Mouse (Mus musculus) gastrocnemius, adult 18-20 months (tissue): Measurements from ENCODE around the gene Aadacl2. TPM values are rescaled to one million over a fixed set of nuclear protein-coding genes. Genes with fewer than 3 reads are reported as not detected.

Experiments
- DNase-seq: peaks from one replicate; pipeline ENCODE4 v3.0.0; 2021; ENCODE audit warnings: low spot score
- long read RNA-seq, 2 experiments: library from polyadenylated mRNA; stranded (forward); transcript quantifications; one replicate each; pipeline ENCODE4 v2.0.0; 2021
- total RNA-seq, 2 experiments: library from RNA; stranded (reverse); gene quantifications; 2 replicates each; pipeline ENCODE4 v1.2.3; 2021

The Aadacl2 gene
- total RNA-seq = not detected
- long read RNA-seq, experiment 1 = 0 reads
- long read RNA-seq, experiment 2 = 0 reads

- DNase-seq = no peak
These were observed at the start of gene Aadacl2 for GRCm38 (mm10) chr3:60006443-60006842. Gene Aadacl2 (plus strand): TSS chr3:60006743.

DNA sequence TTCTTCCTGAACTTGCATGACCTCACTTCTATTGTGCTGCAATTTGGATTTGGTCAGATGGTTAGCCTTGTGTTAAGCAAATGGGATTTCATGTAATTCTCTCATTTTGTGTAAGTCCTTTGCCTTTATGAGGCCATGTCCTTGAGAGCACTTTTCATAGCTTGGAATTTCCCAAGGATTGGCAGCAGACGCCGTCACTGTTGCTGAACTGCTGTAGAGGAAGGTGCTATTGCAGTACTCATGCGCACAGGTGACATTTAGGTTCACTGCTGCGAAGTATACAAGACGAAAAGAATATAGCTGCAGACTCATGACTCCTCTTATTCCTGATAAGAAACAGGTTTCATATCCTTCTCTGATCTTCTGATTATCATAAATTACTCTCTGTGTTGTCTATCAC is 35.7 kb upstream of the Aadacl2 start:
- DNase-seq = no peak

DNA sequence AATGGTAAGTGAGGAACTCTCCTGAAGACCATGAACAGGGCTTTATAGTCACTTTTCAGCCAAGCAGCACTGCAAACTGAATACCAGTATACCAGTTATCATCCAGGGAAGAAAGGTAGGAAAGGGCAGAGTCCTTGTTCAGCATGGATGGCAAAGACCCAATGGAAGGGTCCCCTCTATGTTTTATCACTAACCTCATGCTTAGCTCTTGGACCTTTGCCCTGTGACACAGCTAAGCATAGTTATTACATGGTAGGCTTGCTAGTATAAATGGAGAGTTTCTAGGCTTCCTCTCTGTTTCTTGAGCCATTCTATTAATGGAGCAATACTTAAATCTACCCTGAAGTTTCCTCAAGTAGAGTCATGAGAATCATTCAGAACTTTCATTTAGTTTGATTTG is 32.0 kb upstream of the Aadacl2 start:
- DNase-seq = no peak

DNA sequence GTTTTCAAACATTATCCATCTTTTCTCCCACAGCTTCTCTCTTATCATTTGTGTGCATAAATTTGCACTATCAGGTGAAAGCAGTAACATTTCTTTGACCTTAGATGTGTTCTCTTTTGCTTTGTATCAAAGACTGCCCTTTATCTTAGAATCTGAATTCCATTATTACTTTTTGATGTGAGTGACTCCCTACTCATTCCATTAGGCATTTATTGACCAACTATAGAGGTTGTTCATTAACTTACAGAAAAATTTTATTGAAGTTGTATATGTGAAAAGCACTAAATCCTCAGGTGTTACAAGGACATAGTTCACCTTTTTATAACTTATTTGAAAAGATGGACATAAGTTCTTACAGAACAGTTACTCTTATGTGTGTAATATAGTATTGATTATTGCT is 2.9 kb upstream of the Aadacl2 start:
- no peak for DNase-seq

DNA sequence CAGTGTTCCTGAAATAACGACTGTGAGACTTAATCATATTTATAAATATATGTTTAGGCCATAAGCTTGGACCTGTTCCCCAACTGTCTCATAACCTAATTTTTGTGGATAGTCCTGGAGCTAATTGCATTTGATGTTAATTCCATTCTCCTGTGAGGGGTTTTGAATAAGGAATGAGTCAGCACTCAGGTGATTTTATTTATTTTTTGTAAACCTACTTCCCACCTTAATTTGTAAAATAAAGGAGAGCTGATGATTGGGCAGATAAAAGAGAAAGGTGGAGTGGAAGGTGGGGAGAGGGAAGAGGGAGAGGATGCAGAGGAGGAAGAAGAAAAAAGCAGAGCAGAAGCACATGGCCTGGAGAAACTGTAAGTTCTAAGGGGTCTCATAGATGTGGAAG is 18.9 kb downstream of the Aadacl2 start, which contains the start of gene Aadac:
TSS of gene Aadac (plus strand) at position 301 of the 400 bp plus-strand sequence.
- DNase-seq = no peak

DNA sequence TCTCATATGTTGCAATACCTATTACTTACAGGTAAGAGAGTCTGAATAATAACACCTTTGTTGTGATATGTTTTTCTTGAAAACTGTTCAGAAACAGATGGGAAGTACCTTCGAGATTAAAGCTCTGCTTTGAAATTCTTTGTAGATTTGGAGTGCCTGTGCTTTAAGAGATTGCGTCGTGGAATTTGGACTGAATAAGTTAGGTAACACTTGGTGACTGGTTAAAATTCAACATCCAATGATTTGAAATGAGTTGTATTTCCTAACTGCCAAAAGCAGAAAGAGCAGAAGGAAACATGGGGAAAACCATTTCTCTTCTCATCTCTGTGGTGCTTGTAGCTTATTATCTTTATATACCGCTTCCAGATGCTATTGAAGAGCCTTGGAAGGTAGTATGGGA is 25.0 kb downstream of the Aadacl2 start:
- DNase-seq = no peak

GRCm38 (mm10) chr3:60046221-60046913 is 39.8 kb downstream of the Aadacl2 start:
- DNase-seq = no peak

DNA sequence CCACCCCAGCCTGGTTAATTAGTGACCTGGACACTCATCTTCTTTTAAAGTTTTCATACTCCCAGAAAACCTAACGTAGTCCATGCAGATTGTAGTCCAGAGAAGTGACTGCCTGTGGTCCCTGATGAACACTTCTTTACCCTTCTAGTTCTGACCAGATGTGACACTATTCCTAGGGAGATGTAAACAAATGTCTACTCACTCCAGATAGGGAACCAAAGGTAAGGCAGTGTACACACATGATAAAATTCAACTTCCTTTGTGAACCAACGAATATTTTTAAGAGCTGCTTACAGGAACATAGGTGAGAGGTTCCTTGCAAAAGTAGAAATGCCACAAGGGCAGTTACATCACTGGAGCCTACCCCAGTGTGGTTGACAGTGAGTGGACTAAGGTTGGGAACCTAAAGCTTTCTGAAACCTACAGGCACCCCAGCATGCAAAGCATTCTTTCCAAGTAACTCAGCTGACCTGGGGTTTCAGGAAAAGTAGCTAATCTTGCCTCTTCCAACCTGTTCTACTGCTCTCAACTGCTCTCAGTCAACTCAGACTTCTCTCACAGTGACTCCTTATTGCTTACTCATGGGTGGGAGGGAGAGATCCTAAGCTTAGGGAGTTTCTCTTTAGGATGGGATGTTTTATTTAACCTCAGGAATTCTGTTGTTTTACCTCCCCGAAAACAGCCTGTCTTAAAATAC is 46.8 kb downstream of the Aadacl2 start:
- no peak for DNase-seq

DNA sequence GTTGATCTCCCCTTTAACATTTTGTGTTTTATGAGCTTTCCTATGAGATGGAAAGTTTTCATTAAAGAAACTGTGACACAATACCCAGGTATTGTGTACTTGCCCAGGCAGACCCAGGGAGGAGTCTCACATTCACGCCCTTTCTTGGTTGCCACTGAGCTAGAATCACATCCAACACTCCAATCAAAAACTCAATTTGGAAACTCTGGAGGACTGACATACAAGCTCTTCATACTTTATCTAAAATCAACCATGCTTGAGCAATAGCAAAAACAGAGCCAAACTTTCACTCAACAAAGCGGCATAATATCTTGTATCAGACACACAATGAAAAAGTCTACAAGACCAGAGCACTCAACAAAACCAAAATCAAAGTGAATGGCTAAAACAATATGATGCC is 47.4 kb downstream of the Aadacl2 start:
- DNase-seq = no peak

- no peak for DNase-seq
These were observed 49.9 kb downstream of the Aadacl2 start for GRCm38 (mm10) chr3:60056451-60056850.

DNA sequence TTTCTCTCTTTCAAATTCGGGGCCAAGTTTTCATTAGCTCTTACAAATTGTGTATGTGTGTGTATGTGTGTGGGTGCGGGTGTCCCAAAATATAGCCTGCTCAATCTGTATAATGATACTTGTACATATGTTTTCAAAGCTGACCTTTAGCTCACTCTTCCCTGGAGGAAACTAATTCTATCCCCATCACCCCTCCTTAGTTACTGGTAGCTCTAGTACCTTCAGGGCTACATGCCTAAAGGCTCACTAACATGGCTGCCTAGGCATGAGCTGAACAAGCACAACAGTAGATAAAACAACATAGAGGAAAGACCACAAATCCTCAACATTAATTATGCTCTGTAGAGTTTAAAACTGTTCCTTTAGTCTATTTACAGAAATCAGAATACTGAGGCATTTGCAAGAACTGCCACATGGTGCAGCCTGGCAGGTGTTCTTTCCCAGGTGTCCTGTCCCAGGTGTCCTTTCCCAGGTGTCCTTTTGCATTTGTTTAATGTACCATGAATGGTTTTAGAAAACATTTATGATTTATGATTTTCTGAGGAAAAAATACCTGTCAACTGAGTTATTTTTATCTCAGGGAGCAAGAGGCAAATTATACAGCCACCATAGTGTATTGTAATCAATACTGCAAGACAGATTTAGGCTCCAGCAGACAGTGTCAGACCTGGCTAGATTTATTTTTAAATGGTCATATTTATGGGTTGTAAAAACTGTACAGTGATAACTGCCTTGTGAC is 50.7 kb downstream of the Aadacl2 start:
- no peak for DNase-seq

DNA sequence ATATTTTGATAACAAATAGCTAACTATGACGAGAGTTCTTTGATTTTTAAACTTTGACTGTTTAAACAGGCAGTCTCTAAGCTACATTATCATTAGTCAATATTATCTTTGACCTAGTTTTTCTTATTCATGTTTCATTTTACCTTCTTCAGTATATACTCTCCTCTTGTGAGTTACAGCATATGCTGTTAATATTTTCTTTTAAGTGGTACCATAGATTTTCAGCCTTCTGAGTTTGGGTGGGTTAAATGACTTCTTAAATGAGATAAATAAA is 51.2 kb downstream of the Aadacl2 start:
- DNase-seq = no peak

Other genes starting within 250 kb of the Aadacl2 start
- gene Gm8298, start 145.7 kb upstream of the Aadacl2 start, total RNA-seq = not detected
- not detected for gene C130079G13Rik, start 81.5 kb upstream of the Aadacl2 start, total RNA-seq
- gene Aadac, start 19.0 kb downstream of the Aadacl2 start, total RNA-seq = under 1 TPM in 1 of 2 experiments, not detected in 1; 0.24 TPM
- under 1 TPM in 1 of 2 experiments, not detected in 1; 0.33 TPM for gene Sucnr1, start 75.1 kb downstream of the Aadacl2 start, total RNA-seq